Mouse (Mus musculus) thymus, adult 2 months (tissue): Measurements from ENCODE around the gene Ldlrad1. TPM values are rescaled to one million over a fixed set of nuclear protein-coding genes. Genes with fewer than 3 reads are reported as not detected.

Experiments
- DNase-seq: peaks from one replicate; pipeline ENCODE4 v3.0.0; 2021
- H3K27ac ChIP-seq: fragments of 200-500 bp; 2 replicates; pipeline ENCODE4 v1.5.1; 2012; ENCODE audit warnings: low read length, control low read depth; ENCODE audit not compliant: control insufficient read depth, insufficient read depth
- H3K27me3 ChIP-seq: fragments of 200-500 bp; 2 replicates; pipeline ENCODE4 v1.6.1; 2012; ENCODE audit warnings: mild to moderate bottlenecking, low read length, moderate library complexity, mixed read lengths; ENCODE audit not compliant: control insufficient read depth, insufficient read depth
- H3K36me3 ChIP-seq: fragments of 200-500 bp; 2 replicates; pipeline ENCODE4 v1.6.1; 2012; ENCODE audit warnings: mild to moderate bottlenecking, low read length, moderate library complexity; ENCODE audit not compliant: control insufficient read depth, insufficient read depth
- H3K4me1 ChIP-seq: fragments of 200-500 bp; replicated peaks from 2 replicates; pipeline ENCODE4 v1.6.1; 2012; ENCODE audit warnings: low read length; ENCODE audit not compliant: control insufficient read depth, insufficient read depth
- H3K4me3 ChIP-seq: fragments of 200-500 bp; 2 replicates; pipeline ENCODE4 v1.5.1; 2012; ENCODE audit warnings: mild to moderate bottlenecking, low read length, control low read depth, moderate library complexity; ENCODE audit not compliant: control insufficient read depth, insufficient read depth
- CTCF ChIP-seq: fragments of 200-500 bp; IDR thresholded peaks from 2 replicates; pipeline ENCODE4 v1.5.1; 2012; ENCODE audit warnings: mild to moderate bottlenecking, control low read depth, low read length, moderate library complexity, borderline replicate concordance; ENCODE audit not compliant: control insufficient read depth, poor library complexity, insufficient read depth; ENCODE audit errors: extremely low read depth
- POLR2A ChIP-seq: fragments of 200-500 bp; IDR thresholded peaks from 2 replicates; pipeline ENCODE4 v1.6.1; 2012; ENCODE audit warnings: mild to moderate bottlenecking, low read length, control low read depth, moderate library complexity; ENCODE audit not compliant: control insufficient read depth, poor library complexity, insufficient read depth; ENCODE audit errors: extremely low read depth
- WGBS: fragments of 180-500 bp; shearing (Covaris S2); methylation state at CpG from one replicate; pipeline ENCODE4 v1.1.7; 2018; 5-methylcytosine and 5-hydroxymethylcytosine counted together
- polyA plus RNA-seq: library from polyadenylated mRNA; depleted of rRNA; stranded (reverse); fragments of >200 nt; gene quantifications from 2 replicates; pipeline ENCODE4 v1.2.3, GENCODE M21; 2012; rRNA removed

The Ldlrad1 gene
- polyA plus RNA-seq, 1 experiment: 0.92 TPM

DNA sequence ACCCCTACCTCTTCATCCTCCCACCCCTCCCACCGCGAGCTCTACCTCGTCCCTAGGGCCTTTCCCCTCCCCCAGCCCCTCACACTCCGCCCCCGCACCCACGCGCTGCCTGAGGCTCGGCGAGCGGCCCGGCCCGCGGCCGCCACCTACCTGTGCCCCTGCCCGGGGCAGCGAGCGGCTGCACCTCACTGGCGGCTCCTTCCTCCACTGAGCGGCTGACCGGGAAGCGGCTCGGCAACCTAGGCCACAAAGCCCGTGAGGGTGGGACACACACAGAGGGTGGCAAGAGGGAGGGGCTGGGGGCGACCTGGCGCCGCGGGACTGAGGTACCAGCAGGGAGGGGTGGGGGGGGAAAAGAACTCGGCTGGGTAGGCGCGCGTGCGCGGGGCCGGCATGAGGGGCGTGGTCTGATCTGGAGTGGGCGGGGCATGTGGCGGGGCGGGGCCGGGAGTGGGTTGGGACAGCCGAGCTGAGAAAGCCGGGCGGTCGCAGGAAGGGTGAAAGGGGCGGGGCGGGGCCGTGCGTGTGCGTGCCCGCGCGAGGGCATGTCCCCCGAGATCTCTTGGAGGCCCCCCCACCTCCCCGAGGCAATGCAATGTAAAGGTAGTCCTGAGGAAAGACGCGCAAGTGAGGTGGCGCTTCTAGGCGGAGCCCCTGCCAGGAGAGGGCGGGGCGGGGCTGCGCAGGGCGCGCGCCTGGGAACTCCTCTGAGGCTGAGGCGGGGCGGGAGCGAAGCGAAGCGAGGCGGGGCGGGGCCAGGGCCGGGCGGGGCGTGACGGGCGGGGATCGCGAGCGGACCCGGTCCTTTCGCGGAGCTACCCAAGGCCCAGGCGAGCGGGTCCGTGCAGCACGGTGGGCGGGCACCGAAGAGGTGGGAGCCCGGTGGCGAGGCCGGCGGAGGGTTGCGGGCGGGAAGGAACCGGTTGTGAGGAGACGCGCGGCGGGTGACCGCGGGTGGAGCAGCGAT lies 44.4 kb downstream of the Ldlrad1 start, which contains the start of the genes Lrrc42 and Hspb11:
Lrrc42 (minus strand) TSS at position 408 of the 967 bp plus-strand sequence.
Hspb11 (plus strand) TSS at position 469 of the 967 bp plus-strand sequence.
- TF ChIP-seq POLR2A: peak; percentile 62
- peak; percentile 54; the same call in 1 of the 2 replicates for TF ChIP-seq CTCF
- Histone ChIP-seq H3K27ac (peak within 1 kb of the TSS; percentile 51), H3K4me1 (peaks cover 15% of the 10 kb centered on the region), H3K36me3 (no peaks in the 10 kb centered on the region), H3K27me3 (no peaks in the 10 kb centered on the region), H3K4me3 (peak within 1 kb of the TSS; percentile 74)
- WGBS: under 1% methylated on average over 100 of the region's 101 CpGs
- peak; percentile 96 for DNase-seq

DNA sequence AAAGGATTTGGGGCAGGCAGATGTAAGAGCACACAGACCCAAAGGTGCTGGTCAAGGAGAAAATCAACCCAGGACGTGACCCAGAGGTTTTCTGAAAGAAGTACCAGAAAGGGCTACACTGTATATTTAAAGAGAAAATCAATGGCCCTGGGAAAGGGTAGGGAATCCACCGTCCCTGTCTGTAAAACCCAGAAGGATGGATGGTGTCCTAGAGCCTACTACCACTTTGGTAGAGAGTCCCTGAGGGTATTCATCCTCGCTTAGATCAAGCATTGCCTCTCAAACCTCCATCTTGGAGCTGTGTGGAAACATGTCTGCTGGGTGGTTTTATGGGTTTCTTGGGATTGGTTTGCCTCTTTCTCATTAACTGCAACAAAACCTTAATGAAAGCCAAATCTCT lies 45.4 kb downstream of the Ldlrad1 start:
- TF ChIP-seq CTCF (no peak), POLR2A (no peak)

DNA sequence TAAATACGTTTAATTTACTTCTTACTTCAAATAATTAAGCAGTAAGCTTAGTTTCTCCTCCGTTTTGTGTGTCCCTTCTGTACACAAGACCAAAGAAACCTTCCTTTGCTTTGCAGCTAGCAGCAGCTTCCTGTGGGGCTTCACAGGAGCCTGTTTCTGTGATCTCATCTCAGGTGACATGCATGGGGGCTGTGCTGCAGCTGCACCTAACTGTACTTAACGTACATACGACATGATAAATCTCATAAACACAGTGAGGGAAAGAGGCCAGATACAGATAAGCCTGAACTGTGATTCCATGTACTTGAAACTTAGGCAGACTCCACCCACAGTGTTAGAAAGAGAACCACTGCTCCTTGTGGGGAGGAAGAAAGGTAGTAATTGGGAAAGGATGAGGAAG lies 51.0 kb downstream of the Ldlrad1 start:
- Histone ChIP-seq H3K27ac (peak overlapping the region; percentile 72; the same call in 1 of the 2 replicates), H3K36me3 (no peaks in the 10 kb centered on the region; the same call in 1 of the 2 replicates), H3K27me3 (no peaks in the 10 kb centered on the region), H3K4me1 (peaks cover 10% of the 10 kb centered on the region), H3K4me3 (no peak overlapping the region)
- DNase-seq: peak; percentile 78
- WGBS: 6% methylated on average over 4 of the region's 4 CpGs
- TF ChIP-seq CTCF: no peak
- TF ChIP-seq POLR2A: no peak

More for the DNA sequence above, 45.4 kb downstream of the Ldlrad1 start:
- Histone ChIP-seq H3K4me3 (no peak overlapping the region), H3K27me3 (no peaks in the 10 kb centered on the region), H3K4me1 (peaks cover 16% of the 10 kb centered on the region), H3K36me3 (no peaks in the 10 kb centered on the region), H3K27ac (no peak overlapping the region)
- WGBS: 64% methylated on average over 3 of the region's 3 CpGs
- no peak for DNase-seq

Other genes starting within 250 kb of the Ldlrad1 start
- 82.5 and 94.7 TPM in 2 replicates for gene Mrpl37, start 142.3 kb upstream of the Ldlrad1 start, polyA plus RNA-seq
- gene Cyb5rl, start 142.2 kb upstream of the Ldlrad1 start, polyA plus RNA-seq: 7.4 and 9.4 TPM in 2 replicates
- 0.33 and 0.46 TPM in 2 replicates for gene Cdcp2, start 112.3 kb upstream of the Ldlrad1 start, polyA plus RNA-seq
- 167 and 194 TPM in 2 replicates for gene Tmem59, start 30.8 kb upstream of the Ldlrad1 start, polyA plus RNA-seq
- 13.8 and 14.7 TPM in 2 replicates for gene Tceanc2, start 30.1 kb upstream of the Ldlrad1 start, polyA plus RNA-seq
- gene Lrrc42, start 44.4 kb downstream of the Ldlrad1 start, polyA plus RNA-seq: 51.3 and 61.7 TPM in 2 replicates
- gene Hspb11, start 44.4 kb downstream of the Ldlrad1 start, polyA plus RNA-seq: 8.5 and 8.9 TPM in 2 replicates
- 9.3 and 9.7 TPM in 2 replicates for gene Dio1, start 98.0 kb downstream of the Ldlrad1 start, polyA plus RNA-seq
- 52.0 and 57.1 TPM in 2 replicates for gene Yipf1, start 105.2 kb downstream of the Ldlrad1 start, polyA plus RNA-seq
- 34.2 and 56.8 TPM in 2 replicates for gene Ndc1, start 158.6 kb downstream of the Ldlrad1 start, polyA plus RNA-seq
- gene Glis1, start 225.4 kb downstream of the Ldlrad1 start, polyA plus RNA-seq: 0.40 and 0.71 TPM in 2 replicates